Mouse (Mus musculus): ENCODE measurements at regions not wholly inside any gene's neighbourhood (a gene's known extent, or its start where the extent isn't known, plus 50 kb on each side); places are given as distances from the start of the nearest gene placed in this dataset.

DNA sequence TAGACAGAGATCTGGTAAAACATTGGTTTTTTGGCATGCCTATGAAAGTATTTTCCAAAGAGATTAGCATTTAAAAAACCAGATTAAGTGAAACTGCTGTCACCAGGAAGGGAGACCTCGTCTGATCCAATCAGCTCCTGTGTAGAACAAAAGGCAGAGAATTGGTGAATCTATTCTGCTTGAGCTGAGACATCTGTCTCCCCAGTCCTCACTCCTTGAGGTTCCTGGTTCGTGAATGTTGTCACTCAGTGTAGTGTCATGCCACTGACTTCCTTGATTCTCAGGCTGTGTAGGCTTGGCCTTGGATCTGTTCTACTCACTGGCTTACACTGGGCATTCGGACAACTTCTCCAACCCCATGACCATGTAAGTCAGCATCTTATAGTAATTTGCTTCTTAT is 105.9 kb upstream of the Cxxc4 start:
- TF ChIP-seq POLR2A (IDR thresholded peaks at IDR 0.05; ENCODE audit: insufficient read depth, low read depth, low read length): no peak
- no peak for TF ChIP-seq CTCF (IDR thresholded peaks at IDR 0.05; ENCODE audit: insufficient read depth, low read depth, low read length)

All from olfactory bulb, adult 2 months (tissue).